Mouse (Mus musculus) layer of hippocampus, adult 18-20 months (tissue): Measurements from ENCODE around the gene Ctdspl. TPM values are rescaled to one million over a fixed set of nuclear protein-coding genes. Genes with fewer than 3 reads are reported as not detected.

Experiments
- DNase-seq, 2 experiments: peaks; one replicate each; pipeline ENCODE4 v3.0.0; 2022; ENCODE audit warnings: low spot score in 2 of 2
- microRNA-seq, 2 experiments: library from miRNA; unstranded; fragments of <30 nt; microRNA quantifications; one replicate each; pipeline ENCODE4 v1.2.0; 2021
- total RNA-seq, 2 experiments: library from RNA; stranded (reverse); gene quantifications; 2 replicates each; pipeline ENCODE4 v1.2.3; 2021

The Ctdspl gene
- total RNA-seq, 2 experiments from 2014 or later: 25.1 to 27.1 TPM

- DNase-seq: no peak
Observed at GRCm38 (mm10) chr9:119090462-119090861, 164.2 kb downstream of the Ctdspl start.

GRCm38 (mm10) chr9:119091581-119092310 is 165.5 kb downstream of the Ctdspl start:
- DNase-seq: no peak

- DNase-seq: no peak
Observed at GRCm38 (mm10) chr9:119092473-119093418, 166.5 kb downstream of the Ctdspl start.

Small RNA genes within 50 kb of the gene (microRNA-seq; reads per million reads assigned to microRNA genes)
- gene Mir26a-1: 6.7 to 7.6 reads per million in 2 experiments

Other genes starting within 250 kb of the Ctdspl start
- 1 to 10 TPM in 1 of 2 experiments, under 1 TPM in 1; 0.71 to 1.3 TPM for gene Vill, start 126.3 kb downstream of the Ctdspl start, total RNA-seq
- 1 to 10 TPM; 8.4 to 9.1 TPM for gene Plcd1, start 167.0 kb downstream of the Ctdspl start, total RNA-seq
- 1 to 10 TPM; 2.8 to 3.3 TPM for gene Dlec1, start 176.0 kb downstream of the Ctdspl start, total RNA-seq
- 1 to 10 TPM; 1.1 TPM for gene Acaa1b, start 230.6 kb downstream of the Ctdspl start, total RNA-seq
- not detected for gene Gm47289, start 232.7 kb downstream of the Ctdspl start, total RNA-seq